Mouse (Mus musculus) testis, adult 2 months (tissue): ENCODE results near the gene Clec16a.

Source experiments
- CTCF ChIP-seq: fragments of 200-500 bp; IDR thresholded peaks from 2 replicates; pipeline ENCODE4 v1.5.1; 2012; ENCODE audit warnings: low read depth, mild to moderate bottlenecking, inconsistent platforms, low read length, moderate library complexity; ENCODE audit not compliant: control insufficient read depth, insufficient read depth, insufficient replicate concordance
- POLR2A ChIP-seq: fragments of 200-500 bp; IDR thresholded peaks from 2 replicates; pipeline ENCODE4 v1.6.1; 2012; ENCODE audit warnings: low read depth, mild to moderate bottlenecking, inconsistent platforms, low read length, moderate library complexity; ENCODE audit not compliant: control insufficient read depth

DNA sequence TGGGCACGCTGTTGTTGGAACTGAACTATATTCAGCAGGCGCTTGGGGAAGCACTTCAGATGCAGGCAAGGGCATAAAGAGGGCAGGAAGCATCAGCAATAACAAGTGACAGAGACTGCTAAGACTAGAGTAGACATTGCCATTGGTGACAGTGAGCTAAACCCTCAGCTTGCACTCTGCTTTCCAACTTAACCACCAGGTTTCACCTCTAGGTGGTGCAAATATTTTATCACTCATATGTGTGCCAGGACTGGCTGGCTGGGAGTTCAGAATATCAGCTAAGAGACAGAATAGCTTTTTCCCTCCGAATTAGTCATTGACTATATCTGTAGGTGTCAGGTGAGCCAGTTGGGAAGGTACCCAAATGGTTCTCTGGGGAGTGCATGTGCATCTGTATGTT lies 41.4 kb downstream of the Clec16a start:
- no peak for TF ChIP-seq POLR2A
- no peak for TF ChIP-seq CTCF
